Mouse (Mus musculus) limb, embryonic 14.5 days (tissue): ENCODE results near the gene Traf3ip3. TPM values are rescaled to one million over a fixed set of nuclear protein-coding genes. Genes with fewer than 3 reads are reported as not detected.

ENCODE experiments used
- ATAC-seq: fragments of 200-750 bp; cut with Nextera tagmentation; 2 replicates; pipeline ENCODE4 v1.8.0; 2017; ENCODE audit warnings: low read depth, moderate number of reproducible peaks, moderate TSS enrichment; ENCODE audit not compliant: low FRiP score
- DNase-seq: peaks from one replicate; pipeline ENCODE4 v3.0.0-alpha.2; 2015; ENCODE audit warnings: low spot score
- H3K27ac ChIP-seq: fragments of 300-500 bp; sonication (generic); replicated peaks from 2 replicates; pipeline ENCODE4 v1.5.1; 2014; ENCODE audit warnings: low read depth, mild to moderate bottlenecking, low read length, moderate library complexity, mixed read lengths
- H3K27me3 ChIP-seq: fragments of 300-500 bp; sonication (generic); 2 replicates; pipeline ENCODE4 v1.6.1; 2014; ENCODE audit warnings: low read length, mixed read lengths; ENCODE audit not compliant: control insufficient read depth, insufficient read depth
- H3K36me3 ChIP-seq: fragments of 300-500 bp; sonication (generic); 2 replicates; pipeline ENCODE4 v1.6.1; 2014; ENCODE audit warnings: mild to moderate bottlenecking, low read length, moderate library complexity, mixed read lengths; ENCODE audit not compliant: control insufficient read depth, insufficient read depth
- H3K4me1 ChIP-seq: fragments of 300-500 bp; sonication (generic); 2 replicates; pipeline ENCODE4 v1.6.1; 2014; ENCODE audit warnings: antibody characterized with exemption, low read length, mixed read lengths; ENCODE audit not compliant: control insufficient read depth, insufficient read depth
- H3K4me2 ChIP-seq: fragments of 300-500 bp; sonication (generic); replicated peaks from 2 replicates; pipeline ENCODE4 v1.6.1; 2014; ENCODE audit warnings: low read depth, mild to moderate bottlenecking, low read length, moderate library complexity; ENCODE audit not compliant: severe bottlenecking
- H3K4me3 ChIP-seq: fragments of 300-500 bp; sonication (generic); replicated peaks from 2 replicates; pipeline ENCODE4 v1.5.1; 2014; ENCODE audit warnings: low read length
- H3K9ac ChIP-seq: fragments of 300-500 bp; sonication (generic); 2 replicates; pipeline ENCODE4 v1.6.1; 2014; ENCODE audit warnings: mild to moderate bottlenecking, low read depth, low read length, moderate library complexity; ENCODE audit not compliant: severe bottlenecking
- H3K9me3 ChIP-seq: fragments of 300-500 bp; sonication (generic); 2 replicates; pipeline ENCODE4 v1.6.1; 2016; ENCODE audit warnings: low read length; ENCODE audit not compliant: control insufficient read depth
- POLR2A ChIP-seq: fragments of 200-500 bp; IDR thresholded peaks from 2 replicates; pipeline ENCODE4 v1.8.0; 2012; ENCODE audit warnings: inconsistent platforms, mild to moderate bottlenecking, moderate library complexity, borderline replicate concordance; ENCODE audit not compliant: insufficient read depth, insufficient read length; ENCODE audit errors: extremely low read depth
- WGBS: fragments of 180-500 bp; shearing (Covaris S2); extraction: QIAGEN DNeasy Blood & Tissue Kit; methylation state at CpG from one replicate; pipeline ENCODE4 v1.1.7; 2014; 5-methylcytosine and 5-hydroxymethylcytosine counted together
- polyA plus RNA-seq, 2 experiments: library from polyadenylated mRNA; depleted of rRNA in 1 of 2; stranded (reverse) in 1 of 2; unstranded in 1 of 2; fragments of >200 nt; fragmentation: Nextera tagmentation in 1 of 2; extraction: Ambion mirVana in 1 of 2; gene quantifications; 2 replicates each; pipeline versions ENCODE4 v1.2.1 to v1.2.3; 2012 to 2014

The Traf3ip3 gene
- polyA plus RNA-seq, 2 experiments, result 18.8 to 22.6 TPM

GRCm38 (mm10) chr1:193232732-193233131, 31.2 kb upstream of the Traf3ip3 start:
- no peak for TF ChIP-seq POLR2A
- H3K27ac ChIP-seq, result no peak overlapping the region
- H3K9ac ChIP-seq, result no peak overlapping the region
- H3K27me3 ChIP-seq, result no peaks in the 10 kb centered on the region
- DNase-seq, result no peak
- WGBS, result 73% methylated on average over 2 of the region's 2 CpGs
- H3K4me3 ChIP-seq, result no peak overlapping the region
- peaks cover 6% of the 10 kb centered on the region; the same call in 1 of the 2 replicates for H3K4me1 ChIP-seq
- H3K9me3 ChIP-seq, result no peaks in the 10 kb centered on the region
- ATAC-seq, result no peak
- no peak overlapping the region for H3K4me2 ChIP-seq
- H3K36me3 ChIP-seq, result no peaks in the 10 kb centered on the region

- Histone ChIP-seq H3K4me3 (no peak overlapping the region), H3K9ac (no peak overlapping the region), H3K27ac (no peak overlapping the region), H3K9me3 (no peaks in the 10 kb centered on the region), H3K27me3 (no peaks in the 10 kb centered on the region), H3K4me1 (peaks cover 12% of the 10 kb centered on the region; the same call in 1 of the 2 replicates), H3K36me3 (no peaks in the 10 kb centered on the region), H3K4me2 (no peak overlapping the region)
- WGBS, result 73% methylated on average over 5 of the region's 5 CpGs
- ATAC-seq (no peak), DNase-seq (no peak)
- no peak for TF ChIP-seq POLR2A
Measured at GRCm38 (mm10) chr1:193230935-193231334, 29.4 kb upstream of the Traf3ip3 start.

GRCm38 (mm10) chr1:193230531-193230930, 29.0 kb upstream of the Traf3ip3 start:
- no peak overlapping the region for H3K4me2 ChIP-seq
- no peaks in the 10 kb centered on the region for H3K27me3 ChIP-seq
- H3K4me1 ChIP-seq, result peaks cover 12% of the 10 kb centered on the region; the same call in 1 of the 2 replicates
- no peak overlapping the region for H3K9ac ChIP-seq
- no peak overlapping the region for H3K4me3 ChIP-seq
- H3K27ac ChIP-seq, result no peak overlapping the region
- ATAC-seq, result no peak
- 83% methylated on average over 3 of the region's 3 CpGs for WGBS
- no peak for DNase-seq
- TF ChIP-seq POLR2A, result no peak
- H3K9me3 ChIP-seq, result no peaks in the 10 kb centered on the region
- H3K36me3 ChIP-seq, result no peaks in the 10 kb centered on the region

GRCm38 (mm10) chr1:193229570-193229969, 28.1 kb upstream of the Traf3ip3 start:
- no peak for ATAC-seq
- H3K4me1 ChIP-seq, result 0 out of 2 replicates have a peak, but pooled peaks cover 7% of the 10 kb centered on the region
- H3K27me3 ChIP-seq, result no peaks in the 10 kb centered on the region
- H3K4me3 ChIP-seq, result no peak overlapping the region
- no peak for DNase-seq
- WGBS, result 91% methylated on average over 5 of the region's 5 CpGs
- no peak for TF ChIP-seq POLR2A
- no peaks in the 10 kb centered on the region for H3K9me3 ChIP-seq
- H3K4me2 ChIP-seq, result no peak overlapping the region
- no peaks in the 10 kb centered on the region for H3K36me3 ChIP-seq
- H3K9ac ChIP-seq, result no peak overlapping the region
- no peak overlapping the region for H3K27ac ChIP-seq

- no peak overlapping the region for H3K4me3 ChIP-seq
- WGBS, result 64% methylated on average over 4 of the region's 4 CpGs
- no peaks in the 10 kb centered on the region for H3K9me3 ChIP-seq
- H3K36me3 ChIP-seq, result no peaks in the 10 kb centered on the region
- no peak overlapping the region for H3K4me2 ChIP-seq
- ATAC-seq (no peak), DNase-seq (no peak)
- H3K4me1 ChIP-seq, result 0 out of 2 replicates have a peak, but pooled peaks cover 6% of the 10 kb centered on the region
- TF ChIP-seq POLR2A, result no peak
- H3K27ac ChIP-seq, result no peak overlapping the region
- no peaks in the 10 kb centered on the region for H3K27me3 ChIP-seq
- no peak overlapping the region for H3K9ac ChIP-seq
Measured at GRCm38 (mm10) chr1:193227537-193227936, 26.0 kb upstream of the Traf3ip3 start.
